Mouse (Mus musculus) ovary, postnatal 10 days (tissue): ENCODE results near the gene Cyld.

Experiments used
- DNase-seq: peaks from one replicate; pipeline ENCODE4 v3.0.0; 2022; ENCODE audit warnings: low spot score

The Cyld gene

DNA sequence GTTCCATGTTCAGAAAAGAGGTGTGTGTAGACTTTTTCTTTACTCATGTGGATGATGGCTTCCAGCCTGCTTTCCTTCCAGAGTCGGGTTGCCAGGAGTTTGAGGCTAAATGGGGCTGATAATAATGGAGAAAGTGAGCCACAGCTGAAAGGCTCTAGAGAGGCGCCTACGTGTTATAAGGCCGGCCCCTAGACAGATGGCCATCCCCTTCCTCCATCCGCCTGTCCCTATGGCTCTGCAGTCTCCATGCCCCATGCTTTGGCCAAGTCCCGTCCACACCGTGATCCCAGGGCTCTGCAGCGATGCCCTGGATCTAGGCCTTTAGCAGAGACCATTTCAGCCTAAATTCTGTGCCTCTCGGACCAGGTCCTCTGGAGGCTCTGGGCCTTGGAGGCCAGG lies 96.5 kb downstream of the Cyld start:
- no peak for DNase-seq

DNA sequence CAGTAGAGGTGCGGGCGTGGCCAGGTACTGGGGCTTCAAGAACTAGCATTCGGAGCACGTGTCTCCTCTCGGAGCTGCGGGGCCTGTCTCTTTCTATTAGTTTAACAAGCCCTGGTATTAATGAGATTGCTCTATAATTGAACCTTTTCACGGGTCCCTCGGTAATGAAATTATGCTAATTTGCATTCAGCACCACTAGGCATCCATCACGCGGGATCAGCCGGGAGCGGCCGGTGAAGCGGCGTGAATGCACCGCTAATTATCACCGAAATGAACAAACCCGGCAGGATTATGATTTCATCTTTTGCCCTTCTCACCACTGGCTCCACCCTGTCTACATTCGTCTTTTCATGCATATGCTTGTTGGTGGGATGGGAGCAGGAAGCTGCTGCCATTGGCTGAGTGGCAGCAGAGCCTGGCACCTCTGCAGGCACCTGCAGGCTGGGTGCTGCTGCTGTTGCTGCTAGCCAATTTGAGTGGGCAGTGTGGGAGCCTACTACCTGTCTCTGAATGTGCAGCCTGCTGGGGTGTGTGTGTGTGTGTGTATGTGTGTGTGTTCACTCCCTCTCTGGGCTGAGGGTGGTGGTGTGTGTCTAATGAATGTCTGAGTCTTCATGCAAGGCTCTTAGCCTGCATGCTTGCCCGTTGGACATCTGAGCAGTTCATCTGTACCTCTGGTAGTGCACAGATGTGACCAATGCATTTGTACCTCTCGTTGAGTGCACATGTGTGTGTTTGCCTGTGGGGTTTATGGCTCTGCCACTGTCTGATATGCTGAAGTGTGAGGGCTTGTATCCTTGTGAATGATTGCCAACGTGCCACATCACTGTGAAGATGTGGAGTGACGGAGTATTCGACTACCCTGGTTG lies 97.2 kb downstream of the Cyld start:
- no peak for DNase-seq

DNA sequence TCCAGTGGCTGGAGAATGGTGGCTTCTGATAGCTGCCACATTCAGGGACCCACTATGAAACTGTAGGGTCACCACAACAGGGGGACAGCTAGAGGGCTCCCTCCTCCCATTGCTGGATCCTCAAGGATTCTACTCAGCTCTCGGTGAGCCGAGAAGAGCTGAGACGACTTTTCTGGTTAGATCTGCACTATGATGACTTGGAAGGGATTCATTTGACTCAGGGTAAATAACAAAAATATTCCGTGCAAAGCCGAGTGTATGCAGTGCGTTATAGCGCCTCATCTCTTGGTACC lies 97.7 kb downstream of the Cyld start:
- no peak for DNase-seq

DNA sequence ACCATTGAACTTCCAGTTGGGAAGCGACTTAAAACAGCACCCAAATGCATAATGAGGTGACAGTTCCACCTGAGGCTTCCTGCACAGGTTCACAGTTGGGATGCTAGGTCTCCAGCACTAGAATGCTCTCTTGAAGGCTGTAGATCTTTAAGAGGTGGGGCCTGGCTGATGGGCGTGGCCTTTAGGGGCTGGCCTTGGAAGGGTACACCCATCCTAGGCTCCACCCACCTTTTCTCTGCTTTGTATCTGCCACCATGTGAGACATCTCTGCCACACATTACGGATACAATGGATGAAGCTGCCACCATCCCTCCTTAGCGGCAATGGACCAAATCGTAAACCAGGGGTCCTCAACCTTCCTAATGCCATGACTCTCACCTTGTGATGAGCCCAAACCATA lies 99.1 kb downstream of the Cyld start:
- no peak for DNase-seq

DNA sequence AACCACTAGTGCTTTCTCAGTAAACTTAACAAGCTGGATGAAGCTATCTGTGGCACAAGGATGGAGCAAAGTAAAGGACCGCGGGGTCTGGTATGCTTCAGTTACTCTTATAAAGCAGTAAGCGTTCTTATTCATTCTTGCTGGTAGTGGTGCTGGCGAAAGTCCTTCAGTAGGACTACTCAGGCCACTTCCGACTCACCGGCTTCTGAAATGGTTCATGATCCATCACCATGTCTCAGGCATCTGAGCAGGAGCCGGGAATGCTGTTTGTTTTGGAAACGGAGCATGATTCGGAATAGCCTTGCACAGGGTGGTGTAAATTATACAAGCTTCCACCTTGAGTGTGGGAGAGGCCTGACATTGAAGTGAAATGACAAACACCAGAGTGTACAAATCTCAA lies 99.8 kb downstream of the Cyld start:
- no peak for DNase-seq
